Mouse (Mus musculus): ENCODE measurements around the gene Pofut1.
"Not testable (repeated sequence)": the region's sequence is repeated elsewhere in the genome, so short reads cannot be mapped to it uniquely, and the experiment has no call there.

Gene Pofut1

GRCm38 (mm10) chr2:153239021-153239859, 2.1 kb upstream of the Pofut1 start:
- no peak for DNase-seq

GRCm38 (mm10) chr2:153239860-153240480, 1.4 kb upstream of the Pofut1 start:
- DNase-seq = no peak

GRCm38 (mm10) chr2:153240701-153241235, 565 bp upstream of the Pofut1 start:
- no peak for DNase-seq

- no peak for DNase-seq
Observed at GRCm38 (mm10) chr2:153242156-153242555, 823 bp downstream of the Pofut1 start.

GRCm38 (mm10) chr2:153249751-153250150, 8.4 kb downstream of the Pofut1 start:
- DNase-seq = no peak

- no peak for DNase-seq
Observed at GRCm38 (mm10) chr2:153256604-153257003, 15.3 kb downstream of the Pofut1 start.

- no peak for DNase-seq
Observed at GRCm38 (mm10) chr2:153259030-153259863, 17.9 kb downstream of the Pofut1 start.

GRCm38 (mm10) chr2:153259864-153260674, 18.7 kb downstream of the Pofut1 start:
- no peak for DNase-seq

DNA sequence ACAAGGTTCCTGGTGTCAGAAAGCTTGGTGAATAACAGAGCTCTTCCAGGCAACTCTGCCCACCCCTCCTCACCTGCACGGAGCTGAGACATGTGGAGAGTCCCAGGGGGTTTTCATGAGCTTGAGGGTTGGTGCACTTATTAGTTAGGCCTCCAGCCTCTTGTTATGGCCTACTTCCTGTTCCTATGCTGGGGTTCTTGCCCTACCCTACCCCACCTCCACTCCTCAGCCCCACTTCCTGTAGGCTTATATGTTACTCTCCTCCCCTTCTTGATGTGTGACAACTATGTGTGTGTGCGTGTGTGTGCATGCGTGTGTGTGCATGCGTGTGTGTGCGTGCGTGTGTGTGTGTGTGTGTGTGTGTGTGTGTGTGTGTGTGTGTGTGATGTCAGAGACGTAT, 21.7 kb downstream of the Pofut1 start:
- DNase-seq = no peak

- no peak for DNase-seq
Observed at GRCm38 (mm10) chr2:153267331-153267730, 26.0 kb downstream of the Pofut1 start.

GRCm38 (mm10) chr2:153270231-153270915, 29.0 kb downstream of the Pofut1 start:
- DNase-seq = not testable (repeated sequence)

DNA sequence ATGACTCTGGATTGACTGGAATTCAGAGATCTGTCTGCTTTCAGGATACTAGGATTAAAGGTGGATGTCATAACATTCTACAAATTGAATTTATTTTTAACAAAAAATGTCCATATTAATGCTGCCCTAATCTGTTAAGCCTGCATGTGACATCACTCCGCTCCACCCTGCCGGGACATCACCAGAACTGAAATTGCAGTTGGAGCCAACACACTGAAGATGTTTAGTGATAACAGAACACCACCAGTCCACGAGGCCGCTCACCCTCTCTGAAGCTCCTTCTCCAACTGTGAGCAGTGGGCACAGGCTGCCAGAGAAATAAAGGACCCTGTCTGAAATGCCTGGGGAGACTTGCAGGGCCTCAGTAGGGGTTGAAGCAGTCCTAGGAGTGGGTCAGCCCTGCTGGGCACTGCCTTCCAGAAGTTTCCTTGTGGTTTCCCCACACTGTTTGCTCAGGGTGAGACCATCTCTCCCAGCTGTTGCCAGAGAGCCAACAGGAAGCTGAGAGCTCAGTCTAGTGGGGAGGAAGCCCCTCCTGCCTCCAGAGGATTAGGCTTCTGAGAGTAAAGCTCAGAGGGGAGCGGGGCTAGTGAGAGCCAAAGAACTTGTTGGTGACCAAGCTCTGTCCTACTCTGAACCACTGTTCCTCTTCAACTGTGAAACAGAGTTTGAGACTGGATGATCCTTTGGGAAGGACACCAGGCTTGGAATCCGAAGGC, 33.0 kb downstream of the Pofut1 start:
- peak; percentile 15 for DNase-seq

DNA sequence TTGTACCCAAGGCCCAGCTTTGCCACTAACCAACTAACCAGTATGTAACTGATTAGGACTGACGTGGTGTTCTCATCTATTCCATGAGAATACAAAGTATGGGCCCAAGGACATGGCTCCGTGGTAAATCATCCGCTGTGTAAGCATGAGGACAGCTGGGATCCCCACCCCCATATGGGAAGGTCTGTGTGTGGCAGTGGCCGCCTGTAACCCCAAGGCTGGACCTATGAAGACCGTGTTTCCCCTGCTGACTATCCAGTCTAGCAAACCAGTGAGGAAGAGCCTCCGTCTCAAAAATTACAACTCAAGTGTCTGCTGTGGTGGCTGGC, 33.5 kb downstream of the Pofut1 start:
- DNase-seq = no peak

DNA sequence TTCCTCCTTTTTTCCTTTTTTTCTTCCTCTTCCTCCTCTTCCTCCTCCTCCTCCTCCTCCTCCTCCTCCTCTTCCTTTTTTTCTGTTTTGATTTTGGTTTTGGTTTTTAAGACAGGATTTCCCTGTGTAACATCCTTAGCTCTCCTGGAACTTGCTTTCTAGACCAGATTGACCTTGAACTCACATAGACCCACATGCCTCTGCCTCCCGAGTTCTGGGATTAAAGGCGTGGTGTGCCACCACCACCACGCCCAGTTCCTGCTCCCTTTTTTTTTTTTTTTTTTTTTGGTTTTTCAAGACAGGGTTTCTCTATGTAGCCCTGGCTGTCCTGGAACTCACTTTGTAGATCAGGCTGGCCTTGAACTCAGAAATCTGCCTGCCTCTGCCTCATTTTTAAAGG, 34.2 kb downstream of the Pofut1 start:
- DNase-seq = not testable (repeated sequence)

DNA sequence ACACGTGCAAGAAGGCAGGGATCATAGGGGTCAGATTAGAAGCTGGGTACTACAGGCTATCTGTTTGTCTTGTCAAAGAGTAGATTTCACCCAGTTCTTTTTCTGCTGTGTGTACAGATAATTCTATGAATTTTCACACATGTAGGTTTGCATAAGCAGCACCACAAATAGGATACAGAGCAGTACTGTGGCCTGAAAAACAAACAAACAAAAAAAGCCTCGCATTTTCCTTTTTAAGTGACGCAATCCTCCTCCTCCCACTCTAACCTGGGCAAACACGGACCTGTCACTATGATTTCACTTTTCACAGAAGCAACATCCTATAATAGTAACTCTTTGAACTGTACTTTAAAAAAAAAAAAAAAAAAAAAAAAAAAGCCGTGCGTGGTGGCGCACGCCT, 35.1 kb downstream of the Pofut1 start:
- no peak for DNase-seq

DNA sequence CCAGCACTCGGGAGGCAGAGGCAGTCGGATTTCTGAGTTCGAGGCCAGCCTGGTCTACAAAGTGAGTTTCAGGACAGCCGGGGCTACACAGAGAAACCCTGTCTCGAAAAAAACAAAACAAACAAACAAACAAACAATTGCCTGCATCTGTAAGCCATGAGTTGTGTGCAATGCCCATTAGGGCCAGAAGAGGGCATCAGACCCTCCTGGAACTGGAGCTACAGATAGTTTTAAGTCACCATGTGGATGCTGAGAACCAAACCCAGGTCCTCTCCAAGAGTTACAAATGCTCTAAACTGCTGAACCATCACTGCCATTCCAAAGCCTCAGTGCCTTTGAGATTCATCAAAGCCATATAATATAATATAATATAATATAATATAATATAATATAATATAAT, 35.5 kb downstream of the Pofut1 start:
- DNase-seq = not testable (repeated sequence)

DNA sequence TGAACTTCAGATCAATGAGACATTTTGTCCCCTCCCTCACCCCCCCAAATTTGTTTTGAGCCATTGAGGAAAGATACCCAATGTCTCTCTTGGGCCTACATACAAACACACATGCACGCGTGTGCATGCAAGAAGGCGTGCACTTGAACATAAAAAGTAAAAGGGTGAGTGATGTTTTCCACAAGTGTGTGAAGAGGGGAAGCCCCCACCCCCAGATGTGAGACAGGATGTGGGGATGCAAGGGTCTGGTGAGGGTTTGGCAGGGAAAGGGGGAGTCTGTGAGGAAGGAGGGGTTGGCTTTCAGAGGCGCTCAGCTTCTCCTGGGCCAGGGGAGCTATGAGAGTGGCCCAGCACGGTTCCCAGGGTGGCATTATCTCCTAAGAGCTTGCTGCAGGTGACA, 37.0 kb downstream of the Pofut1 start:
- no peak for DNase-seq

DNA sequence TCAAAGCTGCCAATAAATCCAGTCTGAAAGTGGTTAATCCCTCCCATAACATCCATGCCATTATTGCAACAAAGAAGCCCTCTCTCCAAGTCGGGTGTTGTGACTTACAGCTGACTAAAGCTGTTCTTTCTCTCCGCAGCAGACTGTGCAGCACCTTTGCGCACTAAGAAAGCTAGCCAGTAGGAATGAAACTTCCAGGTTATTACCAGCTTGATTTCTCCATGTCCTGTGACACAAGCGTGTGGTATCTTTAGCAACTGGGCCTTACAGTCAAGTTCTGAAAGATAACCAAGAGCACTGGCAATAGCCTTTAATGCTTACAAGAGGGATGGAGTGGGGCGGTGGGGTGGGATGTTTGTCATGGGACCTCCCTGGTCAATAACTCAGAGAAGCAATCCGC, 42.6 kb downstream of the Pofut1 start:
- DNase-seq = no peak

- DNase-seq = no peak
Observed at GRCm38 (mm10) chr2:153286524-153286923, 45.2 kb downstream of the Pofut1 start.

- peak; percentile 34 for DNase-seq
Observed at GRCm38 (mm10) chr2:153287835-153288234, 46.5 kb downstream of the Pofut1 start.
